Mouse (Mus musculus): ENCODE data around the gene Mrps18a. TPM values are rescaled to one million over a fixed set of nuclear protein-coding genes. Genes with fewer than 3 reads are reported as not detected.
A peak's percentile ranks its signal among the peaks of the same experiment; 100 is the strongest.

The Mrps18a gene
- total and polyA plus RNA-seq, 3 experiments = 55.3 to 110 (median 66.4) TPM

GRCm38 (mm10) chr17:46162951-46163421 lies 52.2 kb downstream of the Mrps18a start:
- Histone ChIP-seq H3K4me3 (ENCODE audit: low read depth, low read length) (peak overlapping the region; percentile 57; the same call in 1 of the 2 replicates), H3K27me3 (ENCODE audit: insufficient read depth, low read length) (no peaks in the 10 kb centered on the region), H3K4me1 (ENCODE audit: insufficient read depth, low read depth, low read length) (peaks cover 57% of the 10 kb centered on the region), H3K36me3 (replicated peaks) (peaks cover 49% of the 10 kb centered on the region), H3K9me3 (replicated peaks) (no peaks in the 10 kb centered on the region)
- ATAC-seq (ENCODE audit: extremely low read depth, insufficient number of reproducible peaks, low FRiP score, poor library complexity, severe bottlenecking) (no peak), DNase-seq (ENCODE audit: low spot score) (no peak)
- TF ChIP-seq GATA2 (IDR thresholded peaks at IDR 0.05; ENCODE audit: borderline replicate concordance, low read depth, low read length) (no peak), TAL1 (conservative IDR thresholded peaks at IDR 0.05; ENCODE audit: low read depth, low read length) (no peak), POLR2AphosphoS5 (IDR thresholded peaks at IDR 0.05; ENCODE audit: insufficient replicate concordance, low read depth, low read length) (no peak), GATA1 (IDR thresholded peaks at IDR 0.05; ENCODE audit: borderline replicate concordance, low read length) (no peak), CTCF (IDR thresholded peaks at IDR 0.05; ENCODE audit: low read depth, low read length) (no peak)

GRCm38 (mm10) chr17:46164301-46164700 lies 53.5 kb downstream of the Mrps18a start:
- no peak overlapping the region for H3K4me3 ChIP-seq (ENCODE audit: low read depth, low read length)
- TF ChIP-seq POLR2AphosphoS5 (IDR thresholded peaks at IDR 0.05; ENCODE audit: insufficient replicate concordance, low read depth, low read length) = no peak
- no peak for TF ChIP-seq GATA2 (IDR thresholded peaks at IDR 0.05; ENCODE audit: borderline replicate concordance, low read depth, low read length)
- no peak for TF ChIP-seq GATA1 (IDR thresholded peaks at IDR 0.05; ENCODE audit: borderline replicate concordance, low read length)
- TF ChIP-seq TAL1 (conservative IDR thresholded peaks at IDR 0.05; ENCODE audit: low read depth, low read length) = no peak
- no peak for TF ChIP-seq CTCF (IDR thresholded peaks at IDR 0.05; ENCODE audit: low read depth, low read length)
- no peaks in the 10 kb centered on the region for H3K9me3 ChIP-seq (replicated peaks)
- peaks cover 62% of the 10 kb centered on the region for H3K36me3 ChIP-seq (replicated peaks)
- DNase-seq (ENCODE audit: low spot score) (no peak), ATAC-seq (ENCODE audit: extremely low read depth, insufficient number of reproducible peaks, low FRiP score, poor library complexity, severe bottlenecking) (no peak)
- peaks cover 54% of the 10 kb centered on the region for H3K4me1 ChIP-seq (ENCODE audit: insufficient read depth, low read depth, low read length)
- H3K27me3 ChIP-seq (ENCODE audit: insufficient read depth, low read length) = no peaks in the 10 kb centered on the region

GRCm38 (mm10) chr17:46164791-46165190 lies 54.0 kb downstream of the Mrps18a start:
- H3K4me1 ChIP-seq (ENCODE audit: insufficient read depth, low read depth, low read length) = peaks cover 49% of the 10 kb centered on the region
- H3K4me3 ChIP-seq (ENCODE audit: low read depth, low read length) = no peak overlapping the region
- ATAC-seq (ENCODE audit: extremely low read depth, insufficient number of reproducible peaks, low FRiP score, poor library complexity, severe bottlenecking) = no peak
- TF ChIP-seq GATA1 (IDR thresholded peaks at IDR 0.05; ENCODE audit: borderline replicate concordance, low read length) (no peak), GATA2 (IDR thresholded peaks at IDR 0.05; ENCODE audit: borderline replicate concordance, low read depth, low read length) (no peak), POLR2AphosphoS5 (IDR thresholded peaks at IDR 0.05; ENCODE audit: insufficient replicate concordance, low read depth, low read length) (no peak), TAL1 (conservative IDR thresholded peaks at IDR 0.05; ENCODE audit: low read depth, low read length) (no peak)
- H3K36me3 ChIP-seq (replicated peaks) = peaks cover 67% of the 10 kb centered on the region
- no peak for DNase-seq (ENCODE audit: low spot score)
- no peaks in the 10 kb centered on the region for H3K9me3 ChIP-seq (replicated peaks)
- no peaks in the 10 kb centered on the region for H3K27me3 ChIP-seq (ENCODE audit: insufficient read depth, low read length)

DNA sequence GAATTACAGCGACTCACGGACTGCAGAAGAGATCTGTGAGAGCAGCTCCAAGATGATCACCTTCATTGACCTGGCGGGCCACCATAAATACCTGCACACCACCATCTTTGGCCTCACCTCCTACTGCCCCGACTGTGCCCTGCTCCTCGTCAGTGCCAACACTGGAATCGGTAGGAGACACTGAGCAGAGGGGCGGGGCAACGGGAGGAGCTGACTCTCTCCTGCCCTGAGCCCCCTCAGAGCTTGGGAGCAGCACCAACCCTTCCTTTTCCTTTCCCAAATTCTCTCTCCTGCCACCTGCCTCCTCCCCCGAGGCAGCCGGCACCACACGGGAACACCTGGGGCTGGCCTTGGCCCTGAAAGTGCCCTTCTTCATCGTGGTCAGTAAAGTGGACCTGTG lies 54.7 kb downstream of the Mrps18a start:
- no peaks in the 10 kb centered on the region for H3K9me3 ChIP-seq (replicated peaks)
- ATAC-seq (ENCODE audit: extremely low read depth, insufficient number of reproducible peaks, low FRiP score, poor library complexity, severe bottlenecking) (no peak), DNase-seq (ENCODE audit: low spot score) (no peak)
- TF ChIP-seq CTCF (IDR thresholded peaks at IDR 0.05; ENCODE audit: low read depth, low read length) (no peak), GATA1 (IDR thresholded peaks at IDR 0.05; ENCODE audit: borderline replicate concordance, low read length) (no peak), TAL1 (conservative IDR thresholded peaks at IDR 0.05; ENCODE audit: low read depth, low read length) (no peak), GATA2 (IDR thresholded peaks at IDR 0.05; ENCODE audit: borderline replicate concordance, low read depth, low read length) (no peak), POLR2AphosphoS5 (IDR thresholded peaks at IDR 0.05; ENCODE audit: insufficient replicate concordance, low read depth, low read length) (no peak)
- H3K4me3 ChIP-seq (ENCODE audit: low read depth, low read length) = no peak overlapping the region
- H3K36me3 ChIP-seq (replicated peaks) = peaks cover 73% of the 10 kb centered on the region
- H3K4me1 ChIP-seq (ENCODE audit: insufficient read depth, low read depth, low read length) = peaks cover 43% of the 10 kb centered on the region
- H3K27me3 ChIP-seq (ENCODE audit: insufficient read depth, low read length) = no peaks in the 10 kb centered on the region

DNA sequence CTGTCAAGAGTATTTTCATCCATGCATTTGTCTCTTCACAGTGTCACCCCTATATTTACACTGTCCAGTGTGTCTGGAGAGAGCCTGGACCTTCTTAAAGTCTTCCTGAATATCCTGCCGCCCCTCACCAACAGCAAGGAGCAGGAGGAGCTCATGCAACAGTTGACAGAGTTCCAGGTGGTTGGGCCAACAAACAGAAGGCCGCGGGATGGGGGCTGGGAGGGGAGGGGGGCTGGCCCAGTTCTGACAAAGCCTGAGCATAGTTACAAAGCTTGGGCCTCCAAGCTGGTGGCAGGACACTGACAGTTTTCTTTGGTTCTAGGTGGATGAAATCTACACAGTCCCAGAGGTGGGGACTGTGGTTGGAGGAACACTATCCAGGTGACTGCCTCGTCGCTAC lies 55.5 kb downstream of the Mrps18a start:
- Histone ChIP-seq H3K9me3 (replicated peaks) (no peaks in the 10 kb centered on the region), H3K27me3 (ENCODE audit: insufficient read depth, low read length) (no peaks in the 10 kb centered on the region), H3K36me3 (replicated peaks) (peaks cover 81% of the 10 kb centered on the region), H3K4me1 (ENCODE audit: insufficient read depth, low read depth, low read length) (peaks cover 40% of the 10 kb centered on the region), H3K4me3 (ENCODE audit: low read depth, low read length) (no peak overlapping the region)
- ATAC-seq (ENCODE audit: extremely low read depth, insufficient number of reproducible peaks, low FRiP score, poor library complexity, severe bottlenecking) = no peak
- TF ChIP-seq GATA1 (IDR thresholded peaks at IDR 0.05; ENCODE audit: borderline replicate concordance, low read length) = no peak
- no peak for DNase-seq (ENCODE audit: low spot score)

- H3K27me3 ChIP-seq (ENCODE audit: insufficient read depth, low read length) = no peaks in the 10 kb centered on the region
- ATAC-seq (ENCODE audit: extremely low read depth, insufficient number of reproducible peaks, low FRiP score, poor library complexity, severe bottlenecking) (no peak), DNase-seq (ENCODE audit: low spot score) (no peak)
- peaks cover 33% of the 10 kb centered on the region for H3K4me1 ChIP-seq (ENCODE audit: insufficient read depth, low read depth, low read length)
- no peaks in the 10 kb centered on the region for H3K9me3 ChIP-seq (replicated peaks)
- no peak overlapping the region for H3K4me3 ChIP-seq (ENCODE audit: low read depth, low read length)
- TF ChIP-seq TAL1 (conservative IDR thresholded peaks at IDR 0.05; ENCODE audit: low read depth, low read length) (no peak), POLR2AphosphoS5 (IDR thresholded peaks at IDR 0.05; ENCODE audit: insufficient replicate concordance, low read depth, low read length) (no peak), CTCF (IDR thresholded peaks at IDR 0.05; ENCODE audit: low read depth, low read length) (no peak), GATA1 (IDR thresholded peaks at IDR 0.05; ENCODE audit: borderline replicate concordance, low read length) (no peak), GATA2 (IDR thresholded peaks at IDR 0.05; ENCODE audit: borderline replicate concordance, low read depth, low read length) (no peak)
- H3K36me3 ChIP-seq (replicated peaks) = peaks cover 87% of the 10 kb centered on the region
These were observed 56.2 kb downstream of the Mrps18a start for GRCm38 (mm10) chr17:46167014-46167413.

- ATAC-seq (ENCODE audit: extremely low read depth, insufficient number of reproducible peaks, low FRiP score, poor library complexity, severe bottlenecking) = no peak; the same call in 1 of the 2 replicates
- H3K4me3 ChIP-seq (ENCODE audit: low read depth, low read length) = no peak overlapping the region
- TF ChIP-seq POLR2AphosphoS5 (IDR thresholded peaks at IDR 0.05; ENCODE audit: insufficient replicate concordance, low read depth, low read length) (no peak), GATA1 (IDR thresholded peaks at IDR 0.05; ENCODE audit: borderline replicate concordance, low read length) (no peak), GATA2 (IDR thresholded peaks at IDR 0.05; ENCODE audit: borderline replicate concordance, low read depth, low read length) (no peak), TAL1 (conservative IDR thresholded peaks at IDR 0.05; ENCODE audit: low read depth, low read length) (no peak), CTCF (IDR thresholded peaks at IDR 0.05; ENCODE audit: low read depth, low read length) (no peak)
- H3K4me1 ChIP-seq (ENCODE audit: insufficient read depth, low read depth, low read length) = peaks cover 20% of the 10 kb centered on the region
- peaks cover 97% of the 10 kb centered on the region for H3K36me3 ChIP-seq (replicated peaks)
- DNase-seq (ENCODE audit: low spot score) = no peak
- no peaks in the 10 kb centered on the region for H3K9me3 ChIP-seq (replicated peaks)
- H3K27me3 ChIP-seq (ENCODE audit: insufficient read depth, low read length) = no peaks in the 10 kb centered on the region
These were observed 57.5 kb downstream of the Mrps18a start for GRCm38 (mm10) chr17:46168318-46168717.

All from G1E (cell line).